Mouse (Mus musculus) heart, postnatal 0 days (tissue): ENCODE results near the gene Gtf2h2.

ENCODE experiments used
- CTCF ChIP-seq: IDR thresholded peaks from 2 replicates; pipeline ENCODE4 v1.5.1; 2016; ENCODE audit warnings: antibody characterized with exemption, control low read depth, low read depth
- EP300 ChIP-seq: IDR thresholded peaks from 2 replicates; pipeline ENCODE4 v1.6.1; 2016; ENCODE audit warnings: antibody characterized with exemption, low read depth

GRCm38 (mm10) chr13:100511860-100512364 is 19.5 kb upstream of the Gtf2h2 start:
- TF ChIP-seq CTCF (no peak), EP300 (no peak)
